Mouse (Mus musculus) left cerebral cortex, adult 8-10 months (tissue): Measurements from ENCODE around the gene Fndc8. TPM values are rescaled to one million over a fixed set of nuclear protein-coding genes. Genes with fewer than 3 reads are reported as not detected.

ENCODE experiments used
- DNase-seq, 2 experiments: peaks; one replicate each; pipeline ENCODE4 v3.0.0; 2022; ENCODE audit warnings: low spot score in 2 of 2
- total RNA-seq, 4 experiments: library from RNA; stranded (reverse); gene quantifications; 2 replicates each; pipeline ENCODE4 v1.2.4; 2022

Fndc8 gene
- total RNA-seq = not detected

DNA sequence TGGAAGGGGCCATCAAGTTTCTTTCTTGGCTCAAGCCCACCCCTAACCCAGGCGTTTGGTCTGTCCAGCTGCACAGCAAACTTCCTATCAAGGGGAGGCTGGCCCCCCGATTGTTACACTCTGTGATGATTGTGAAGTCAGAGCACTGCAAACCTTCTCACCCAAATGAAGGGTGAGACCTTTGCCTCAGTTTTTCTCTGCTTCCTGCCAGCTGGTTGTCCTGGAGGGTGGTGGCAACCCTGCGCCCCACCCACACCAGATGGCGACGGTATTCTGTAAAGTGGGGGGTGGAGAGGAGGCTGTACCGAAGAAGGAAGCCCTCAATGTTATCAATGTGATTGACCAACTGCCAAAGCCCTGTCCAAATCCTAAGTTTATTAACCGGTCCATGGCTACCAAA is at the start of gene Fndc8:
Fndc8 (plus strand) TSS at position 189 of the 400 bp plus-strand sequence.
- no peak for DNase-seq

DNA sequence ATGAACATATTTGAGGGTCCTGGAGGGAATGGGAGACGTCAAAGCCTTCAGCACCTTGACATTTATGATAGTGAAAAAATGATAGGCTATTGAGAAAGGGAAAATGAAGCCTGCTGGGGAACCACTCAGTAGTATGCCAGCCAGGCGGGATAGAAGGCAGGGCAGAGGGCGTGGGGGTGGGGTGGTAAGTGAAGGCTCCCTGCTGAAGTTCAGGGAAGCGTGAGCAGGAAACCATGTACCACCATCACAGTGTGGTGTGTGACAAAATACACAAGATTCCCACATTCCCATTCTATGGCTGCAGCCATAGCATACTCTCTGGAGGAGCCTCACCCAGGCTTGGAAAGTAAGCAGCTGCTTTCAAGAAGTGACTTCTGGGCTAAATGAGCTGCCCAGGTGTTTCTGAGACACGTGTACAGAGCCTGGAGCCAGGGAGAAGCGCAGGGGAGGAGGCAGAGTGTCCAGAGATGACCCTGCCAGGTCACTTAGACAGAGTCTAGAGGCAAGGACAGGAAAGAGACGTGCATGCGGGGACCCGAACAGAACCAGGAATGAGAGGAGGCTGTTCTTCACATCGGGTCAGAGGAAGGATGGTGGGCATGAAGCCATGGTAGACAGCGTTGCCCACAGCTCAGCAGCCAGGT is 47.0 kb upstream of the Fndc8 start:
- no peak for DNase-seq

DNA sequence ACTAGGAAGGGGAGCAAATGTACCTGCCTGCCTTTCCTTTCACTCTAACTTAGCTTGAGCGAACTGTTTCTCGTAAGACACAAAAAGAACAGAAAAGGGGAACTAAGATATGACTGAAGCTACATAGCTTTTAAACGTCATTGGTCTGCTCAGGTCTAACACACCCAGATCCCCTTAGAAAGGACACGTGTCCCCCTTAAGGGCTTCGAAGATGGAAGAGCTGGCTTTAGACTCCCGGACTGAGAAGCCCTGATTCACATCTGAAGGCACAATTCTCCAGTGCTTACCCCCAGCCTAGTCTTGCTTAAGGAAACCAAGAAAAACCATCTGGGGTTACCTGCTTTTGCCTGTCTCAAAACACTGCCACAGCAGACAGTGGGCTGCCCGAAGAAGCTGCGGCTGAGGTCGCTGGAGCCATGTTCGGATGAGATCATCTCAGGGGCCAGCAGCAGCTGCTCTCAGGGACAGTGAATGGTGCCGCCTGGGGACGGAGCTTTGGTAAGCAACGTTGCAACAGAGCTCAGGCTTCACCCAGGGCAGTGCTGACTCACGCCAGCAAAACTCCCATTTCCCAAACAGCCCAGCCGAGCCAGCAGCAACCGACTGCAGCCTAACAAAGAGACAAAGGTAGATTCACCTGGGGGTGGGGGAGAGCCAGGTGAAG is 46.4 kb upstream of the Fndc8 start:
- peak; percentile 20 to 62 for DNase-seq

DNA sequence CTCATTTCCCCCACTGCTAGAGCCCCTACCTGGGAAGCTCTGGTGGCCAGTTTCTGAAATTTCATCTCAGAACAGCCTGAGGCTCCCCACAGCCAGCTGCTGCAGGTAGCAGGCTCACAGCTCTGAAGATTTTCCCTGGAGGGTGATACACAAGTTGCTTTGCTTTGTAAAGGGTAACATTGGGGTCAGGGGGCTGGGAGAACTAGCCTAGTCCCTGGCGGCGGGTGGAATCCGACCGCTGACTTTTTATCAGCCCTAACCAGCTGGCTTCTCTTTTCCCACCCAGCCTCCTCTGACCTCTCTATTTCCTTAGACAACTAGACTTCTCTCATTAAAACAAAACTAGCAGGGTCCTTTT is 45.9 kb upstream of the Fndc8 start:
- no peak for DNase-seq

DNA sequence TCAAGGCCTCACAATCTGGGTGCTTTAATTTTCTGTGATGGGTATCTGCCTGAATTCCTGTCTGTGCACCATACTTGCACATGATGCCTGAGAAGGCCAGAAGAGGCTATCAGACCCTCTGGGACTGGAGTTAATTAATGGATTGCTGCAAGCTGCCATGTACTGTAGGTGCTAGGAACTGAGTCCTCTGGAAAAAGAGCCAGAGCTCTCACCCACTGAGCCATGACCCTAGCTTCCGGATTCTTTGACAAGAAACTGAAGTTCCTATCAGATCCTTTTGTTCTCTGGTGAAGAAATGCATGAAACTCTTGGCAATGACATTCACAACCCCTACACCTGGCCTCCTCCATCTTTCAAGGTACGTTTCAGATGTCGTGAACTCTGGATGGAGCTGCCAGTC is 45.0 kb upstream of the Fndc8 start:
- DNase-seq = no peak

DNA sequence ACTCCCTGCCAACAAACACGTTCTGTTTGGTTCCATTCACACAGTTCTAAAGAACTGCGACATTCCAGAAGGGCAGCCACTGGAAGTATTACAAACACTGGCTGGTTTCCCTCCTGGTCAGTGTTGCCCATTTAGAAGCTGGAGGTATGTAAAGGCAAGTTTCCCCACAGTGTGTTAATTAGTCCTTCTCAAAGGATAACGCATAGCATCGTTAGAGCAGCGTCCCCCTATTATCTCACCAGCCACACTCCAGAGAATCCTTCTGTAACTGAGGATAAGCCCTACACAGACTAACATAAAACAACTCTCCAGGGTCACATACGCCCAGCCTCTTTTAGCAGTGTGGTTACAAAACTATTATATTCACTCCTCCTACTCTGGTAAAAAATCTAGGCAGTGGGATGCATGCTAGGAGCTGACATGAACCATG is 44.3 kb upstream of the Fndc8 start:
- DNase-seq = no peak

DNA sequence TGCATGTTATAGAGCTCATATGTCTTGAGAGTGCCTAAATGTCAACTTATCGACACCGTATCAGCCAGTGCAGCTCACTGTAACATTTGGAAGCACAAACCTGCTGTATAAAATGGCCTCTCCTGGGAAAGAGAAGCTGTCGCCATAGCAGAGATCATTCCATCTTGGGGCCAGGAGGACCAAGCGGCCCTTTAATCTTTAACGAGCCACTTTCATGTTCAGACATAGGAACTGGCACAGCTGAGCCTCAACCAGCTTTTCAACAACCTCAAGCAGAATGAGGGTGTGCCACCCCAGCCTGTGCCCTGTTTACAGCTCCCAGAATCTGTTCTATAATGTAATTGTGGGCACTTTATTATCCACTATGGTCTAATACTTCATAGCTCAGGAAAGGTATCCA is 41.7 kb upstream of the Fndc8 start:
- DNase-seq = no peak

DNA sequence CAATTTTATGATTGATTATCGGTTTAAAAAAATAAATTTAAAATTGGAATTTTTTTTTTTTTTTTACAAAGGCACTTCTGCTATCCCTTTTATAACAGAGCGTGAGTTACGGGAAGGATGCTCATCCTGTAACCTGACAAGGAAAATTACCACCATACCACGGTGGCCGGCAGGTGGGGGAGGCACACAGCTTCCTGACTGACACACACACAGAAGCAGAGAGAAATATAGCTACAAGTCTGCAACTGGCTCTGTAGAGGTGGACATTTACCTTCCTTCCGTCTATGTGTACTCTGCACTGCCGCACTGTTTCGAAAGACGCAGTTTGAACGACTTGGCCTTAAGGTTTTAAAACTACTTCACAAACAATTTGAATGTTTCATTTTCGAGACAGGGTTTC is 39.8 kb upstream of the Fndc8 start:
- DNase-seq = no peak

DNA sequence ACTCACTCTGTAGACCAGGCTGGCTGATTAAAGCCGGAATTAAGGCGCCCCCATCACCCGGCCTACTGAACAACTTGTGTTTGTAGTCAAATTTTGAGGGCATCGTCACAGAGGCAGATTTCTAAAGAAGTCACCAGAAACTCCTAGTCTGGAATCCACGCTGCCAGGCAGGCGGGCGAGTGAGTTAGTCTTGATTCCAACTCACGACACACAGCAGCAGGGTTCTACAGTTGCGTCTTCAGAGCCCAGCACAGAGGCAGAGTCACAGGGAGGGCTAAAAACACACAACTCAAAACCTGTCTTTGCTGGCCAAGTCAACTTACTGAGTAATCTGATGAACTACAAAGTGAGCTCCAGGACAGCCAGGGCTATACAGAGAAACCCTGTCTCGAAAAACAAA is 39.4 kb upstream of the Fndc8 start:
- DNase-seq = no peak

DNA sequence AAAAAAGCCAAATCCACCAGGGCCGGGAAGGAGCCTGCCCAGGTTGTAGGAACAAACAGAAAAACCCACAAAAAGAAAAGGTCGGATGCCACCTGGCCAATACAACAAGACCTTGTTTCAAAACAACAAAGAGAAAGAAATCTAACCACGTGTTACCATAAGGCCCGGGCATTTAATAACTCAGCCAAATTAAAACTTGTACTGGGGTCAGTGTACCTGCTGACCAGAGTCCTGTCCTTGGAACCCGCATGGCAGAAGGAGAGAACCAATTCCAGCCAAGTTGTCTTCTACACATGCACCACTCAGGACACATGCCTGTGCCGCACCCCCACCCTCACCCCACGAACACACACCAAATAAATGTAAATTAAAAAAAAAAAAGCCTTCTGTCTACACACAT is 39.0 kb upstream of the Fndc8 start:
- no peak for DNase-seq

DNA sequence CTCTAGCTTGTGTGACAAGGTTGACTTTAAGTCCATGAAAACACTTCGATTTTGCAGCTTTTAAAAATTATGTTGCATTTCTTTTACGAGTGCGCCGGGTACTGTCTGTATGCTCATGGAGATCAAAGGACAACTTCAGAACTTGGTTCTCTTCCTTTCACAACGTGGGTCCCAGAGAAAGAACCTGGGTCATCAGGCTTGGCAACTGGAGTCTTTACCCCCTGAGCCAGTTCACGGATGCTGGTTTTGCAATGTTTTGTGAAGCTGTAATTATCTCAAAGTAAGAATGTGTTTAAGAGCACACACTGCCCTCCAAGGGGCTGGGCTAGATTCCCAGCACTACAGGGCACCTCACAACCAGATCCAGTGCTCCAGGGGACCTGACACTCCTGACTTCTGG is 37.8 kb upstream of the Fndc8 start:
- no peak for DNase-seq

DNA sequence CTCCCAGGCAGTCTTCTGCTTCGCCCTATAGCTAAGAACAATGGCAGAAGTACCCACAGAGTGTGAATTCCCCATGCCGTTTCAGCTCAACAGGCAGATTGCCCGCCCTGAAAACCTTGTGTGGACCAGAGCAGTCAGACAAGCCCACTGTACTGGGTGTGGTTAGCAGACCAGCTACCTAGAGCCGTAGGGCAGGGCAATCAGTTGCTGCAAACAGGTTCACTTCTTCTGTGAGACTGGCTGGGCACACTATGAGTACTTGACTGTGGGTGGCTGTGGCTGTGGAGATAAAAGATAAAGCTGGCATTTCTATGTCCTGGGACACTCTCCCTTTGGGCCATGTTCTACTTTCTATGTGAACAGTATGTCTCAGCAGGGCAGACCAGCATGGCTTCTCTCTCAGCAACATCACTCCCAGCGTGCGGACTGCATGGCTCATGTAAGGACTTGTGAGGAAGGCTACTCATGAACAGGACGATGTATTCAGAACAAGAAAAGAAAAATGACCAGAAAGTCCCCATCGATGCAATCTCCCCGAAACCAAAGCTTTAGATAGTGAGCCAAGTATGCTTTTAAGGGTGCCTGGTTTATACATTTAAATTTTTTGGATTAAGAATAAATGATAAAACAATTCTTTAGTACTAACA is 36.5 kb upstream of the Fndc8 start:
- DNase-seq = no peak

DNA sequence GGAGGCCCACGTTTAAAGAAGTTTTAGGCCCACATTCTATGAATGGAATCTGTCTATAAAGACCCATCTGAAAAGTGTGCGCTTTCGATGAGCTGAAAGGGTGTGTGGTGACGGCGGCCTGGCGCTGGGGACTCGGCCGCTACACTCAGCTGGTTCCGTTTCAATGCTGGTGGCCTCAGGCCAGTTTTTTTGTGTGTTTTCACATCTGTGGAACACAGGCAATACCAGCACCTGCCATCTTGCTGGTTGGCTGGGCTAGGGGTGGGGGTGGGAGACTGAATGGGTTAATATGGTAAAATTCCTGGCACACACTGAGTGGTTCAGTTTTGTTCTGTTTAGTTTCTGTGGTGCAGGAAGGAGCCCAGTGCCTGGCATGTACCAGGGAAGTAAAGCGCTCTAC is 35.9 kb upstream of the Fndc8 start:
- no peak for DNase-seq

DNA sequence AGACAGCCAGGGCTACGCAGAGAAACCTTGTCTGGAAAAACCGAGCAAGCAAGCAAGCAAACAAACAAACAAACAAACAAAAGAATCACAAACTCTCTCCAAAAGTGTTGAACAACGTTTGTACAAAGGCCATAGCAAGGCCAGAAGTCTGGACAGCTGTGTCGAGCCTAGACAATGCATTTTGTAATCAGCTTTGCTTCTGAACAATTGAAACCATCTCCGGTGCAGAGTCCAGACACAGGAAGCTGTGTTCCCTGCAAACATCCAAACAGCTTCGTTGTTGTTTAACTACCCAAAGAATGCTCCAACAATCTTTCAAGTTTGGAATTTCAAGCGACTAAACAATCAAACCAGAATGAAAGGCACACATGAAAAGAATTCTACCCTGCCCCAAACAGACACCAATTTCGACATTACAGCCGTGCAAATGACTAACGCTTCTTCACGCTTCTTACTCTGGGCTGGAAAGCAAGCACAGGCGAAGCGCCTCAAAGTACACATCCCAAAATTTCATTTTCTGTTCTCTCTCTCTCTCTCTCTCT is 34.5 kb upstream of the Fndc8 start:
- no peak for DNase-seq

DNA sequence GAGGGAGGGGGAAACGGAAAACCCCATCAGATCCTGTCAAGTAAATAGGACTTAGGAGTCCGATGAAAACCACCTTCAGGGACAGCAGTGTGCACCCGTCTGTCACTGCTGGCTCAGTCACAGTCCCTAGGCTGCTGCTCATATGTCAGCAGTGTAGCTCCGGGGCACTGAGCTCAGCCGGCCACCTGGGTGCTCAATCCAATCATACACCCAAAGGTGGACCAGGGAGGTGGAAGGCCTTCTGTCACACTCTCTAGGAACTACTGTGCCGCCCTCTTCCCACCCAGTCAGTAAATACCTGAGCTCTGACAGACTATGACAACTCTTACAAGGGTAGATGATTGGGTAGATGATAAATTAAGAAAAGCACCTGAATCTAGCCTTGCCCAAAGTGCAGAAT is 31.2 kb upstream of the Fndc8 start:
- no peak for DNase-seq

DNA sequence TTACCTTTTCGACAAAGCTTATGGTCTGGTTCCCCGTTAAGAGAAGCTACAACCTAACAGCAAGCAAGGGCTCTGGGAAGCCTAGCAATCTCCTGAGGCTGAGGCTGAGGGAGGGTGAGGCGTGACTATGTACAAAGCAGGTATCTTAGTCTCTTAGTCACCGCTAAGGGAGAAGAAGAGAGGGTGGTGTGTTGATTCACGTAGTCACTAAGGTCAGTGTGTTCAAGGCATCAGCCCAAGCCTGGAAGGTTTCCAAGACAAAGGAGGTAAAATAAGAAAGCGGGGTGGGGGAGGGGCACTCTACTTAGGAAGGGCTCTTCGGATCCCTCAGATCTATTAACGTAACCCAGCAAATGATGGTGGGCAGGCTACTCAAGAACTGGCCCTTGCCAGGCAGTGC is 30.4 kb upstream of the Fndc8 start:
- no peak for DNase-seq

DNA sequence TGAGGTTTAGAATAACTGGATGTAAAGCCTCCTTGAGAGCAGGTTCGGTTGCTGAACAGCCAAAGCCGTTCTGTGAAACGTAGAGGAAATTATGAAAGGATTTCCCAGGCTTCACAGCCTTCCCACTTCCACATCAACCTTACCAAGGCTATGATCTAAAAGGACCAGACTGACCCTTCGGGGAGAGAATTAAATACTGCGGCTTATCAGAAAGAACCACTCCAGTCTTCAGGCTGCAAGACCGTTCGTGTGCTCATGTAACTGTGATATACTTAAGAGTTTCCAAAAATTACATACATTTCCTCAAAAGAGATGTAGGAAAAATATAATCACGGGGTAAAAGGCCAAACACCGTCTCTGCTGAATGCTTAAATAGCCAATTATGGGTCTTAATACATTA is 29.3 kb upstream of the Fndc8 start:
- DNase-seq = no peak

DNA sequence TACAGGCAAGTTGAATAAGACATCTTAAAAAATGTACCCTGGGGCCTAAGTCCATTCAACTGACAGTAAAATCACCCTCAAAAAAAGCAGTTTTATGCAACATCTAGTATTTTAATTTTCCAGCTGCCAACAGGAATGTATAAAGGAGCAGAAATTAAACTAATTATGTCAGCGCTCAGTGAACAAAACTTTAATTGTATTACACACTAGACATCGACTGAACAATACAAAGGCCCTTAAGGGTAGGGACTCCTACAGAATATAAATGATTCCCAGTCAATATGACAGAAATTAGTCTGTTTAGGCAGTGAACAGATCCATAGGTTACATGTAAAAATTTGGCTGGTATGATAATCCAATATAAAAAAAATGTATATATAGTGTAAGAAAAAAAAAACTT is 28.9 kb upstream of the Fndc8 start:
- DNase-seq = no peak

DNA sequence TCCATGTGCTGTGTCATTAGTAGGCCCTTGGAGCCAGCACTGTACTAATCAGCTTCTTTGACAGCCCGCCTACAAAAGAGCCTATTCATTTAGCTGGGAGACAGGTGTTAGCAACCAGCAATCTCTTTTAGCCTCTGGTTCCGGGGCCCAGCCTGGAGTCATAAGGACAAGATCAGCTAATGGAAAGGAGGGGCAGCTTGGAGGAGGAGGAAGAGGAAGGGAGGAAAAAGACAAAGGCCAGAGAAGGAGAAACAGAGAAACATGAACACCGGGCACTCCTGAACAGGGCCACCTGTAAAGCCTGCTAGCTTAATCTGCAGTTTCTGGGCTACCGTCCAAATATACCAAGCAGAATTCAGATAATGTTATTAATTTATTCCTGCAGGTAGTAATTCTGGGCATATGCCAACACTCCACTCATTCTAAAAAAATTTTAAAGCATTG is 28.4 kb upstream of the Fndc8 start:
- no peak for DNase-seq

DNA sequence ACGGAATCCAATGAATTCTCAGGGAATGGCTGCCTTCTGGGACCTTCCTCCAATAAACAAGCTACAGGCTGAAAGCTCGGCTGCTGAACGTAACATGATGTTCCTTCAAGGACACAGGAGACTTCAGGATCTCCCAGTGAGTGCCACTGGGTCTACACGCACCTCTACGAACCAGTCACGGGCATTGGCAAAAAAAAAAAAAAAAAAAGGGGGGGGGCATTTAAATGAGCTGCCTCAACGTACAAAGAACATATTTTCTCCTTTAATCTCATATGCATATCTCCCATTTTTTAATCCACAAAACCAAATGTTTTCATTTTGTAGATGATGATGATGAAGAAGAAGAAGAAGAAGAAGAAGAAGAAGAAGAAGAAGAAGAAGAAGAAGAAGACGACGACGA is 26.0 kb upstream of the Fndc8 start:
- no peak for DNase-seq

DNA sequence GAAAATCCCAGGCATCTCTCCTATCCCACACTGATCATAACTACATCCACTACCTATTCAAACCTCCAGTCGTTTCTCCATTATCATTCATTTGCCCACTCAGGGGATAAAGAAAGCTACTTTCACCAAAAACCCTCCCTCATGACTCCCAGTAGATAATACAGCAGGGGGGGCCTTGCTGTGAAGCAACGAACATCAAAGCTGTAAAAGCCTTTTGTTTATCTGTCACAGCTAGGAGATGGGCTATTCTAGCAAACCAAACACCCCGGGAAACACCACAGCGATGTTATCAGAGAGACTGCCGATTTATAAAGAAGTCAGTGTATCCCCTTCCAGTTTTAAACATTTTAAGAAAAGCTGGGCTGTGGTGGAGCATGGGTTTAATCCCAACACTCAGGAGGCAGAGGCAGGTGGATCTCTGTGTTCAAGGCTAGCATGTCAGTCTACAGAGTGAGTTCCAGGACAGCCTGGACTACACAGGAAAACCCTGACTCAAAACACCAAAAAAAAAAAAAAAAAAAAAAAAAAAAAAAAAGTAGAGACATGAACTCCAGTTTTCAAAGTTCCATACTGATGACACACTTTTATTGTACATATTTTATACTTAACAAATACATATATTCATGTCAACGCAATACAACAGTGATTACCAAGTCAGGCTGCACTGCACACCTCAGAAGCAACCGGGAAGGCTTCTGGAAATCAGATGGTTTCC is 24.9 kb upstream of the Fndc8 start:
- DNase-seq = no peak

DNA sequence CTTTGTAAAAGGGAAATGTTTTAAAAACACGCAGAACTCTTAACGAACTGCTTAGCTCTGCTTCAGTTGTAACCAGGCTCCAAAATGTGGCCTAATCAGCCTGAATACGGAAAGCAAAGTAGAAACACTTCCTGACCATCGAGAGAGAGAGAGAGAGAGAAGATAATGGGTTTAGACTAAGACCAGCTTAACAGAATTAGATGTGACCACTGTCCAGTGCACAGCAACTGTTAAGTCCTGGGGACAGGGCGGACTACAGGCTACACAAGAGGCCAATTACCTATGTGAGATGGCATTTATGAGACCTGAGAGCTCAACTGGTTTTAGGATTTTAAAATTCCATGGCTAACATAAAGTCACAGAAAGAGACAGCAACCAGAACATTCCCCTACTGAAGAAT is 24.0 kb upstream of the Fndc8 start:
- no peak for DNase-seq
